Mouse (Mus musculus) cerebellum, postnatal 10 days (tissue): ENCODE data around the gene Slc25a34.
A peak's percentile ranks its signal among the peaks of the same experiment; 100 is the strongest.

Experiments
- DNase-seq, 2 experiments: peaks; one replicate each; pipeline ENCODE4 v3.0.0; 2021; ENCODE audit warnings: mixed read lengths in 2 of 2

Slc25a34 gene

GRCm38 (mm10) chr4:141578833-141579232 is 44.8 kb downstream of the Slc25a34 start:
- no peak for DNase-seq

- DNase-seq, result peak in 1 of 2 experiments; percentile 28
These were observed 46.7 kb downstream of the Slc25a34 start for GRCm38 (mm10) chr4:141576877-141577276.

GRCm38 (mm10) chr4:141576404-141576803 is 47.2 kb downstream of the Slc25a34 start:
- no peak for DNase-seq

GRCm38 (mm10) chr4:141574789-141575702 is 48.6 kb downstream of the Slc25a34 start:
- DNase-seq, result peak; percentile 94 to 96

- DNase-seq, result no peak
These were observed 50.2 kb downstream of the Slc25a34 start for GRCm38 (mm10) chr4:141573359-141573966.

GRCm38 (mm10) chr4:141572668-141573358 is 50.8 kb downstream of the Slc25a34 start:
- no peak for DNase-seq

GRCm38 (mm10) chr4:141571934-141572333 is 51.7 kb downstream of the Slc25a34 start:
- DNase-seq, result no peak

GRCm38 (mm10) chr4:141571337-141571739 is 52.3 kb downstream of the Slc25a34 start:
- no peak for DNase-seq

- no peak for DNase-seq
These were observed 52.8 kb downstream of the Slc25a34 start for GRCm38 (mm10) chr4:141570821-141571220.

GRCm38 (mm10) chr4:141570004-141570403 is 53.6 kb downstream of the Slc25a34 start:
- no peak for DNase-seq

- no peak for DNase-seq
These were observed 54.7 kb downstream of the Slc25a34 start for GRCm38 (mm10) chr4:141568966-141569365.
